Comparison of ENCODE assay signal across 8 mouse cellular contexts in genomic region chr8:87235341-87236075, GRCm38 (mm10).
A peak's percentile ranks its signal among the peaks of the same experiment; 100 is the strongest.
DNase-seq lines count a peak whose midpoint lies in the region; ATAC-seq and TF ChIP-seq lines count a peak whose summit lies in the region.

No protein-coding gene starts in this region.

- H3K27ac ChIP-seq in embryonic facial prominence, embryonic 10.5 days (replicated peaks): 0 out of 2 replicates have a peak overlapping the region, but pooled peaks have one; percentile 3
- H3K27ac ChIP-seq in intestine, postnatal 0 days (ENCODE audit: low read depth, low read length): no peak overlapping the region
- peak overlapping the region; percentile 42; the same call in 1 of the 2 replicates for H3K27ac ChIP-seq in neural tube, embryonic 12.5 days

- DNase-seq in layer of hippocampus, adult 18-20 months (ENCODE audit: low spot score in 2 of 2): peak; percentile 69 to 84
- DNase-seq in layer of hippocampus, postnatal 25 days (ENCODE audit: extremely low spot score in 1 of 2, low spot score in 1 of 2): no peak
- peak; percentile 34 for DNase-seq in embryonic facial prominence, embryonic 10.5 days (ENCODE audit: low spot score)
- no peak for DNase-seq in thymus, adult 18-20 months
- no peak for DNase-seq in urinary bladder, adult 2 months (ENCODE audit: low spot score)

- H3K9me3 ChIP-seq in embryonic facial prominence, embryonic 10.5 days: no peaks in the 10 kb centered on the region
- no peaks in the 10 kb centered on the region for H3K9me3 ChIP-seq in intestine, postnatal 0 days (ENCODE audit: control insufficient read depth)
- H3K9me3 ChIP-seq in neural tube, embryonic 12.5 days: no peaks in the 10 kb centered on the region

- 0 out of 2 replicates have a peak, but pooled peaks cover 9% of the 10 kb centered on the region for H3K27me3 ChIP-seq in embryonic facial prominence, embryonic 10.5 days (replicated peaks; ENCODE audit: low read depth, poor library complexity, severe bottlenecking)
- H3K27me3 ChIP-seq in intestine, postnatal 0 days (replicated peaks; ENCODE audit: control insufficient read depth, insufficient read depth, low read length): no peaks in the 10 kb centered on the region
- H3K27me3 ChIP-seq in neural tube, embryonic 12.5 days (replicated peaks): no peaks in the 10 kb centered on the region

- H3K36me3 ChIP-seq in embryonic facial prominence, embryonic 10.5 days (replicated peaks): no peaks in the 10 kb centered on the region
- H3K36me3 ChIP-seq in intestine, postnatal 0 days (ENCODE audit: control insufficient read depth, insufficient read depth): no peaks in the 10 kb centered on the region
- H3K36me3 ChIP-seq in neural tube, embryonic 12.5 days: no peaks in the 10 kb centered on the region

- no peak for ATAC-seq in intestine, postnatal 0 days
- ATAC-seq in neural tube, embryonic 12.5 days (ENCODE audit: low FRiP score, low read depth): peak; percentile 43
- ATAC-seq in activated CD4-positive, CD25-positive, alpha-beta regulatory T cell, adult 4 months: no peak

- peaks cover 41% of the 10 kb centered on the region for H3K4me1 ChIP-seq in embryonic facial prominence, embryonic 10.5 days
- no peaks in the 10 kb centered on the region for H3K4me1 ChIP-seq in intestine, postnatal 0 days (replicated peaks; ENCODE audit: control insufficient read depth, insufficient read depth, low read length)
- peaks cover 38% of the 10 kb centered on the region for H3K4me1 ChIP-seq in neural tube, embryonic 12.5 days

- no peak for TF ChIP-seq CTCF in intestine, postnatal 0 days (IDR thresholded peaks at IDR 0.05; ENCODE audit: low read depth)

- no peak overlapping the region for H3K9ac ChIP-seq in intestine, postnatal 0 days (ENCODE audit: low read depth, low read length)
- no peak overlapping the region for H3K9ac ChIP-seq in neural tube, embryonic 12.5 days

- peak overlapping the region; percentile 29; the same call in 1 of the 2 replicates for H3K4me3 ChIP-seq in embryonic facial prominence, embryonic 10.5 days
- H3K4me3 ChIP-seq in intestine, postnatal 0 days (ENCODE audit: low read depth, low read length): no peak overlapping the region
- no peak overlapping the region for H3K4me3 ChIP-seq in neural tube, embryonic 12.5 days

- H3K4me2 ChIP-seq in intestine, postnatal 0 days (replicated peaks; ENCODE audit: low read depth): peak overlapping the region; percentile 32; the same call in 1 of the 2 replicates
- H3K4me2 ChIP-seq in neural tube, embryonic 12.5 days (replicated peaks): peak overlapping the region; percentile 46

- WGBS in embryonic facial prominence, embryonic 10.5 days: 58% methylated on average over 18 of the region's 18 CpGs
- WGBS in intestine, postnatal 0 days: 39% methylated on average over 18 of the region's 18 CpGs
- 29% methylated on average over 18 of the region's 18 CpGs for WGBS in neural tube, embryonic 12.5 days

Comparison
In these comparisons a context has a peak if more than half of its experiments do, and no peak if none do; other contexts are left out.
1. DNase-seq: peak in layer of hippocampus, adult 18-20 months (2 of 2) and embryonic facial prominence, embryonic 10.5 days (single experiment); none in layer of hippocampus, postnatal 25 days (0 of 2), thymus, adult 18-20 months (0 of 2) and urinary bladder, adult 2 months (single experiment).